Mouse (Mus musculus) frontal cortex, adult 2 months (tissue): ENCODE measurements around the gene Fam71a. TPM values are rescaled to one million over a fixed set of nuclear protein-coding genes. Genes with fewer than 3 reads are reported as not detected.

Experiments
- DNase-seq, 2 experiments: peaks; one replicate each; pipeline ENCODE4 v3.0.0; 2022; ENCODE audit warnings: low spot score in 1 of 2; ENCODE audit errors: extremely low spot score in 1 of 2
- polyA plus RNA-seq: library from polyadenylated mRNA; depleted of rRNA; stranded (reverse); fragments of >200 nt; gene quantifications from 2 replicates; pipeline ENCODE4 v1.2.3, GENCODE M21; 2012; rRNA removed

The Fam71a gene
- not detected in 2 replicates for polyA plus RNA-seq

DNA sequence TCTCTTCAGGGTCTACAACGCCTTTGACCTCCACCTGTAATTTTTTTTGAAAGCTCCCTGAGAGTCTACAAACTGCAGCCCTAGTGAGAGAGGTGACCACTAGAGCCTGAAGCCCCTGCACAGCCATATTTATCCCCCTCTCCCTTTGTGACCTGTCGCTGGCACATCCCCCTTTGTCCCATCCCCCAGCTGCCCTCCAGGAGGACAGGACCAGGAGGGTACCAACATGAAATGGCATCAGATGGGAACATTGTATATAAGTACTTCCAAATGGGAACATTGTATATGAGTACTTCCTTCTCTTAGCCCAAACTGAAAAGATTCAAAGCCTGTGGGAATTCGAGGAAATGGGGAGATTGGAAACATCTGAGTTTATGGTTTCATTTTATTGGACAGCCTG, at the start of gene Fam71a:
Gene Fam71a, minus strand, starts transcription at position 101 of the 400 bp plus-strand sequence.
- DNase-seq: no peak

DNA sequence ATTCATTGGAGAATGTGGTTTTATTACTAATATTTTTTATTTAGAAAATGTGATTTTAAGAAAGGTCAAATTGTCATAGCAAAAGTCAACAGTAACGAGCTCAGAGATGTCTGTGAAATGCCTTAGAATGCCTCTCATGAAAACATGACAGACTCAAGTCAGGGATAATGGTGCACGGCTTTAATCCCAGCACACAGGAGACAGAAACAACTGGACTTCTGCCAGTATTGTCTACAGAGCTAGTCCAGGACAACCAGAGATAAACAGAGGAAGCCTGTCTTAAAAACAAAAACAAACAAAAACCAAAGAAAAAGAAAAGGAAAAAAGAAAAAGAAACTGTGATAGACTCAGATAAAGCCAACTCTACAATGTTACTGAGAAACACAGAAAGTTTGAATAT, 46.5 kb upstream of the Fam71a start:
- DNase-seq: no peak

DNA sequence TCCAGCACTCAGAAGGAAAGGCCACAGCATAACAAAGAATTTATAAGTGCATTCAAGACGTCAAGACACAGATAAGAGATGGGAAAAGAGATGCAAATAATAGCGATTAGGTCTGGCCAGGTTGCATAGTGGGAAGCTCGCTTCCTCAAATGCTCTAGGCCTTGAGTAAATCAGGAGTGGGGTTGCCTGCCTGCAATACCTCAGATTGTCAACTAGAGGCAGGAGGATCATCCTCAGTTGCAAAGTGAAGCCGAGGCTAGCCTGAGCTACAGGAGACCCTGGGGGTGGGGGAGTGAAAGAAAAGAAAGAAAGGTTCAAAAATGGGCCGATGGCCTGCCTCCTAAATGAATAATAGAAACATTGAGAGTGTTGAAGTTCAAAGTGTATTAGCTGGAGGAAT, 41.2 kb upstream of the Fam71a start:
- DNase-seq: no peak

DNA sequence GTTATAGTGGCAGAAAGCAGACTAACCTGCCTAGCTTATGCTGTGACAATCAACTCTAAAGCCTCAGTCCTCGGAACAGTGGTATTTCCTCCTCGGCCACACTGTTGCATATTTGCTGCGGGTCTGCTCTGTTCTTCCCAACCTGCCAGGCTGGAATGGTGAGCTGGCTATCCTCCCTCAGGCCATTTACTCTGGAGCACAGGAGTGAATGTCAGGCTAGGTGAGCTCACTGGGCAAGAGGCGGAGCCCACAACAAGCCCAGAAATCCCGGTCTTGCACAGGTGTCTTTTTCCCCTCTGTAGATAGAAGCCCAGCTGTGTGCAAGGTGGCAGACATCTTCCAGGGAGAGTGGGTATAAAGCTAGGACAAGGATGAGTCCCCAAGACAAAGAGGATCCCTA, 40.3 kb upstream of the Fam71a start:
- no peak for DNase-seq

DNA sequence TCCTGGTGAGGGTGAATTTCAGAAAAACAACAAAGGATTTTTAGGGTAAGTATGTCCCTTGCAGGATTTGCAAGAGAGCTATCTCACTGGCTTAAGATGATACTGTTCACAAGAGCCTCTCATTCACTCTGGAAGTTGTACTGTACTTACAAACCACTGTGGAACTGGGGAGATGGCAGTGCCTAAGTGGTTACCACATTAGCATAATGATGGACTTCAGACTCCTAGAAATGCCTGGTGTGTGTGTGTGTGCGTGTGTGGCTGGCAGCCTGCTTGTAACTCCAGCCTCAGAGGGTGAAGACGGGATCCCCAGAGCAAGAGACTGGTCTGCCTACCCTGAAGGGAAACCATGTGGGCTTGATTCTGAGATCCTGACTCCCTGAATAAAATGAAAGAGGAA, 38.9 kb upstream of the Fam71a start:
- no peak for DNase-seq

DNA sequence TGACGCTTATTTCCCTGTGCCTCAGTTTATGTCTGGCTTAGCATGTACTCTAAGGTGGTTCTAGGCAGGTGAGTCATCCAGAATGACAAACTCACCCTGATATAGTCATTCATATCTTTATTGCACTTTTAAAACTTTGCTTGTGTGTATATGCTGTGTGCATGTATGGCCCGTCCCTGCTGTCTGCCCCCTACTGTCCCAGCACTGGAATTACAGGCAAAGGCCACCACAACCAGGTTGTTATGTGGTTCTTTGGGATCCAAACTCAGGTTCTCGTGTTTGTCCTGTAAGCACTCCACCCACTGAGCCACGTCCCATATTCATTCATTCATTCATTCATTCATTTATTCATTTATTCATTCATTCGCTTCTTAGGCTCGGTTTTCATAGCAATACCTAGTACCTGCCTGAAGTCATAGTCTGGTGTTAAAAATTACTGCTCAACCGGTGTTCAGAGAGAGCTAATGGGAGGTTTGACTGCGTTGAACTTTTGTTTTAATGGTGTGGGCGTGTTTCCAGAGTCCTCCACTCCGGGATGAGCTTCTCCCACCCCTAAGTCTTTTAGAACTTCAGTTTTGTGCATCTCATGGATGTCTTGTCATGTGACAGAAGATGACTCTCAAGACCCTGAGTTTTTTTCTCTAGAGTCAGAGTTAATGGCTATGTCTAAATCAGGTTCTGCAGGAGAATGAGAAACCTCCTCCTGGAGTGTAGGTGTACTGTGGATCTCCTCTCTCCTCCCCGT, 37.8 kb upstream of the Fam71a start:
- no peak for DNase-seq

DNA sequence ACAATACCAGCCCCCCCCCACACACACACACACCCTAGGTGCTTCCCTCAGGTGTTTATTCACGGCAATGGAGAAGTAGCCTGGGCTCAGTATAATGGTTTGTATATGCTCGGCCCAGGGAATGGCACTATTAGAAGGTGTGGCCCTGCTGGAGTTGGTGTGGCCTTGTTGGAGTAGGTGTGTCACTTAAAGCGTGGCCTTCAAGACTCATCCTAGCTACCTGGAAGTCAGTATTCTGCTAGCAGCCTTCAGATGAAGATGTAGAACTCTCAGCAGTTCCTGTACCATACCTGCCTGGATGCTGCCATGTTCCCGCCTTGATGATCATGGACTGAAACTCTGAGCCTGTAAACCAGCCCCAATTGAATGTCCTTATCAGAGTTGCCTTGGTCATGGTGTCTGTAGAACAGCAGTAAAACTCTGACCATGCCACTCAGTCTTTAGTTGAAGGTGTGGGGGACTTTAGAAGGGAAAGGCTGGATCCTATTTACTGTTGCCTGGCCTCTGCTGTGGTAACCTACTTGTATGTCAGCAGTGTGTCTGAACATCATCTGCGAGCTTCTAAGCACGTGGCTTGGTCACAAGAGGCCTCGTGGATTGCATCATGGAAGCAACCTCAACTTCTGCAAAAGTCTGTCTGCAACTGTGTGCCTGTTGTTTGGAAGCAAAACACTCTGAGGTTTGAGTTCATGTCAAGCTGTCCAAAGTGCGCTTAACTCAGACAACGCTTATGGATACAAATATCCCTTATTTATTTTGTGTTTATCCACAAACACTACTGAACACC, 36.4 kb upstream of the Fam71a start:
- DNase-seq: no peak

DNA sequence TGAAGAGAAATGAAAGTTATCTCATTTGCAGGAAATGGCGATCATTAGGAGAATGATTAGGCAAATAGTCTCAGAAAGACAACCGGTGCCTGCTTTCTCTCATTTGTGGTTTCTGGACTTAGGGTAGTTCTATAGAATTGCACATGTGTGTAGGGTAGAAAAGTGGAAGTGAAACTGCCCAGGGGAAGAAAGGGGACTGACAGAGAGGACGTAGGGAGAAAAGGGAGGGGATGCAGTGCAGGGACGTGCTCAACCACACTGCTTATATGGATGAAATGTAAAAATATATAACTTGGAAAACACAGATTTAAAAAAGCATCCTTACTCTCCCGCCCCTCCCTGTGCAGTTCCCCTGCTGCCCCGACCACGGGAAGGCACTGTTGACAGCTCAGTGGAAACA, 33.3 kb upstream of the Fam71a start:
- DNase-seq: no peak

DNA sequence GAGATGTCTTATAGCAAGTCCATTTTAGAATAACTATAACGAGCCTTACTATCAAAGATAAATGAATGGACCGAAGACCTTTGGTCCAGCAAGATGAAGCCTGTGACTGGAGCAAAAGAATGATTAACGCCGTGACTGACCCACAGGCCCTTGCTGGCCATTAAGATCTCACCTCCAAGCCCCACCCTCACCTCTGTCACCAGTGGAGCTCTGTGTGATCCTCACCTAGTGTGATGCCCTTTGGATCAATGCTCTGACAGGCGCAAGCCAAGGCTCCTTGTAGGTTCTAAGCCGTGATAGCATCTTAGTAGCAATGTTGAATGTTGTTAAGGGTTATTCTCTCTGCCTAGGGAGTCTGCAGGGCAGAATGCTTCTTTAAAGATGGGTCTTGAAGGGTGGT, 31.4 kb upstream of the Fam71a start:
- no peak for DNase-seq

DNA sequence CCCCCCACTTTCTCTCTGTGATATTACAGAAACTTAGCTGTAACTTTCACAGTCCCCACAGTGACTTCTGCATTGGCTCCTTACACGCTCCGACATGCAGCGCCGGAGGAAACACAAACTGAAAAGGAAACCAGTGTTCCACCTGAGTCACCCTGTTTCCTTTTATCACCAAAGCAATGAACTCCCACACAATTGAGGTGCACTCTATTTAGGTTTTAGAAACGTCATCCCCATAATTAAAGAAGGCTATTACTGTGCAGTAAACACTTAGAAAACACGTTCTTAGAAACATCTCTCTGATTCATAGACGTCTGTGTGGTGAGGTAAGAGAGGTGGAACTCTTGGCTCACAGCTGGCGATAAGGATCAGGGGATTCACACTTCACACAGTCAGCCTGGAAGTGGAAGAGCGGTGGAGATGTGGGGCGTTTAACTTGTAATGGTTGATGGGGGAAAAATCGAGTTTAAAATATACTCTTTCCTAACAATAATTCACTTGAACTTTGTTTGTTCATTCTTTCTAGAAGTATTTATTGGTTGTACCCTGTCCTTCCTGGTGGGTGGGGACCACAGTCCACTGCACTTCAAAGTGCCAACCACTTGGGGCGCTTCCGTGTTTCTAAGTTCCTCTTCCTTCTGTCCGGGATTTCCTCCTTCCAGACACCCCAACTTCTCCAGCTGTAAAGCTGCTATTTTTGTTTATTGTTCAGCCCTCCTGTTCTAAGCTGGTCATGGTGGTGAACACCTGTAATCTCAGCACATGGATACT, 29.2 kb upstream of the Fam71a start:
- no peak for DNase-seq

DNA sequence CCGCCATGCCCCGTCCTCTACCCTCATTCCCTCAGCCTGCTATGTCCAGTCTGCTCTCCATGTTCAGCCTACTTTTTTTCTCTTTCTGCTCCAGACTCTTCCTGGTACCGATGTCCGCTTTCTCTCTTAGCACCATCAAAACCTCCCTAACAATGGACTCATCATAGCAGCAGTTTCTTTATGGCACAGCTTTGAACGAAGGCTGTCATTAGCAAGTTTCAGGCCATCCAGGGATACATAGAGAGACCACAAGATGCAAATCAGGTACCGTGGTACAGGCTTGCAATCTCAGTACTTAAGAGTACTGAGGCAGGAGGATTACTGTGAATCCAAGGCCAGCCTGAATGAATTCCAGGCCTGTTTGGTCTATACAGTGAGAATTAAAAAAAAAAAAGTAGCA, 28.1 kb upstream of the Fam71a start:
- no peak for DNase-seq

DNA sequence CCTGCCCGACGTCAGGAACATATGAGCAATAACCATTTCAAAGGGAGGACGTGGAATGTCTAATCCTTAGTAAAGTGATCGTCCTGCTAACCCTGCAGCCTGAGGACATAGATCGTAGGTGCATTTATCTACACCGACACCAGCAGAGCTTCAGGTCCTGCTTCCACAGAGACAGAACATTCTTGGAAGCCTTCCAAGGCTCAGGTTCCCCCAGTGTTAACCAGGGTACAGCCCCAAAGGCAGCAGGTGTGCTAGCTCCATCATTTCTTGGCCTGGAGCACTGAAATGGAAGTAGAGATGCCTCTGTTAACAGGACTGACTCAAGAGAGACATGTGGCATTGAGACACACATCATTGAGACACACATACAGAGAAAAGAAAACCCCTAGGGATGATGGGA, 27.6 kb upstream of the Fam71a start:
- DNase-seq: no peak

DNA sequence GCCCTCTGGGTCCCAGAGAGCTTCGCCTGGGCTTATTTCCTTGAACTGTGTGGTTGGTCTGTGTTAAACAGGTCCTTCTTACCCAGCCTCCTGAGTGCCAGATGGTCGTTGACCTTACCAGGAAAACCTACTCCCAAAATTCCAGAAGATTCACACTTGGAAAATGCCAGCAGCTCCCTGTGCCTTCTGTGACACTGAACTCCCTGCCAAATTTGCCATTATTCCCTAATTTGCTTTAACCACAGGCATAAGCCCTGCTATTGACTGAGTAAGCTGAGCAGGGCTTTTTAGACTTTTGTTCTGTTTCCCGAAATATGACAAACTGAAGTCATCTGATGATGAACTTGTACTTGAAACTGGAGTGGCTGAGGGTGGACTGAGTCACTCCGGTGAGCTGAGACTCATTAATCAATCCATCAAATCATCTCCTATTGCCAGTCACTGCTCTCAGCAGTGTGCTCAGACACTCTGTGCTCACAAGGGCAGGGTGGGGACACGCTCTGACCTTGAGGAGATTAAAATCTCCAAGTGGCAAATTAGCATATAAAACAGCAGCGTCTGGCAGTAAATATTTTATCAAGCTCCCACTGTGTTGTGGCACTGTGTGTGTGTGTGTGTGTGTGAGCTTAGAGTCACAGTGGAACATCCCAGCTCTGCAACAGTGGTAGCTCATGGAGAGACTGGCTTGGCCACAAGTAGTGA, 25.2 kb upstream of the Fam71a start:
- DNase-seq: no peak

DNA sequence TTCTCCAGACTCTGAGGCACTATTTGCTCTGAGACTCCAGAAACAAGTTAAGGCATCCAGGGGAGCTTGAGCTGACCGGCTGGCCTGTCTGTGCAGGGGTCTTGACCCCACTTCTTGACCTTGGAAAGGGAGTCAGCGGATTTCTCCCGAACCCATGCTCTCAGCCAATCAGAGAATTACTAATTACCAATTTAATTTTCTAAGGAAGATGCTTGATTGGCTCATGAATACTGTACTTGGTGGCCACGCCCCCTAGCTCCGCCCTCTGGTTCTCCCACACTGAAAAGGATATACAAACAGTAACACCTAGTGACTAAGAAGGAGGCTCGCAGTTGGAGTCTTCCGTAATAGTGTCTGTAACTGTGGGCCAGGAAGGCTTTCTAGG, 21.8 kb upstream of the Fam71a start:
- DNase-seq: no peak

DNA sequence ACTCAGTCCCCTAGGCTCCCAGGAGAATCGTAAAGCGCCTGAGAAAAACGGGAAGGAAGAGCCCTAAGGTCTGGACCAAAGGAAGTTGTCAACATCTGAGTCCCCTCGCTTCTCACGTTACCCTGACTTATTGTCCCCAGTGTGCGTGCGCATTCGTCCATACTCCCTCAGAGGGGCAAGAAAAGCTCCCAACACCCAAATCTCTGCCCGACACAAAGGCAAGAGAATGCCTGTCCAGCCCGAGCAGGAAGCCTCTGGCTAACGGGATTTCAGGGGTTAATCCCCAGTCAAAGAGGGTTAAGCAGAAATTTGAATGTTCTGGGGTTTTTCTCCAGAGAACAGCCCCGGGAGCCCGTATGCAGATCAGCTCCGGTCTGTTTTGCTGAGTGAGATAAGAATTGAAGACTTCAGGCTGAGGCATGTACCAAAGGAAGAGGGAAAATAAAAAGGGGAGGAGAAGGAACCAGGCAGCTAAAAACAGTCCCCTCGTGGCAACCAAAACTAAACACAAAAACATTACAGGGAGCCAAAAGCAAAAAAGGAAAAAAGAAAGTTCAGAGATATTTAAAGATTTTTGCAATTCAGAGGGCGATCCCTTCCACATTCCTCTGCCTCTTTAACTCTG, 21.3 kb upstream of the Fam71a start:
- no peak for DNase-seq

DNA sequence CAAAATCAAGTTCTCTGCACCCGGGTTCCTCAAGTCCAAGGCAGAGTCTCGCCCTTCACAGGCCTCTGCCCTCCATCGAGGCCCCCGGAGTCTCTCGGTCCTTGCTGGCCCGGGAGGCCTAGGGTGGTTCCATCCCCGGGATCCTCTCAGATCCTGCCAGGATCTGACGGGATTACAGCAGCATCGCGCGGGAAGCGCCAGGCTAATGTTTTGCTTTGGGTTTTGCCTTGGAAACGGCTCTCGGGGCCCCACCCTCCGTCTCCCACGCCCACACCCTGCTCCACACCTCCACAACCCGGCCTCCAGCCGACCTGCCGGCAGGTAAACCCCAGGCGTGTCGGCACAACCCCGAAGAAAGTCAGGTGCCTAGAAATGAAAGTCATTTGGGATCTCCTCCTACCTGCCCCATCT, 20.2 kb upstream of the Fam71a start:
- no peak for DNase-seq

DNA sequence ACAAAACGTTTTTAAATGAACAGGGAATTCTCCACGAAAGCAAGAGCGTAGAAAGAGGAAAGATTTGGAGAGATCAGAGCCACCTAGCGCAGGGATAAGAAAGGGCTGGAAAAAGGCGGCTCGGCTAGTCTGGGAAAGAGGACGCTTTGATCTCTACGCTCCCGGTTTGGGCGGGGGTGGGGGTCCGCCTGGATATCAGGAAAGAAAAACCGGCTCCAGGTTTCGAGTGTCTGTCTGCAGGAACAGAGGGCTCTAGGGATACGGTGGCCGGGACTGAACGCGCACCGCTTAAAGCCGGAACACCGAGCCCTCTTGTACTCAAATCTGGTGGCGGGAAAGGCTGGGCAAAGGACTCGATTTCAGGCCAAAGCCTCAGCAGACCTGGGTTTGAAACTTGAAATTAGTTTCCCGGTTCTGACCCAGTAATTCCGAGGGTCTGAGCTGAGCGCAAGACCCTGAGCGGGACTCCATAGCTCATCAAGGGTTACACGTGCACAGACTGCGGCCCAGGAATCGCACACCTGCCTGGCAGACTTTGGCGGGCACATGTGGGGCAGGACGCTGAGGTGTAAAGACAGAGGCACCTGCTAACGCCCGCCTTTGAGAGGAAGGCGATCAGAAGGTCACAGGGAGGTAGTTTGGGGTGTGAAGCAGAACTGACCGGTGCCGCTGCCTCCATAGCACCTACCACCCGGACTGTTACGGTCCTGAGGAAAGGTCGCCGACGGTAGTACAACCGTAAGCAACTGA, 19.6 kb upstream of the Fam71a start:
- peak in 1 of 2 experiments; percentile 27 for DNase-seq

DNA sequence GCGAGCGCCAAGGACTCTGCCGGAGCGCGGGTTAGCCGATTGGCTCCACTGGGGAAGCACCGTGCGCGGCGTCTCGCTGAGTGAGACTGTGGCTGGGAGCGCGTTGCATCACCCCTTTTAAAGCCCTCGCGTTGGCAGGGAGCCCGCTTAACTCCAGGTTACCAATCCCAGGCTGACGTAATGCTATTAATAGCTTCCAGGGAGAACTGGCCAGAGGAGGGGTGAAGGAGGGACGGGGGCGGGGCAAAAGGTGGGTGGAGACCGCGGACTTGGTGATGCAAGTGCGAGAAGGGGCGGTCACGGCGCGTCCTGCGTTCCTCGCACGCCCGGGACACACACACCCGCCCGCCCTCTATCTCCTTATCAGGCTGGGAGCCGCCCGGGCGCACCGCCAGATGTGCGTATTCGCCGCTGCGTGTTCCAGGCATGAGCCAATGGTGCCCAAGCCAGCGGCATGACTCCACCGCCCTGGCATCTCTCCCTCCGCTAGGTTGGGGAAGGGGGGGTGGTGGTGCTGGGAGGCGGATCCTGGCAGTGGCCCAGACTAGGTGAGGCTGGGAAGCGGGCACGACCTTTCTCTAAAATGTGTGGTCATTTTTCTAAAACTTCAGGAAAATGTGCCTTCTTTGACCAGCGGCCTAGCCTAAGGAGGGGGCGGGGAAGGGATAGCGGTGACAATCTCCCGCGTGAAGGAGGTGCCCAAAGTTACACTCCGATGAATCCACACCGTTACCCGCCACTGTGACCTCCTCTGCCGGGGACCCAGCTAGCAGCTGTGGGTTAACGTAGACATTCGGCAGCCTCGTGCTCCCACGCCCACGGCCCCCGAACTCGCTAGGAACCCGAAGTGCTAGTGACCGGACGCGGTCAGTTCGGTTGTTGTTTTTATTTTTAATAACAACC, 18.8 kb upstream of the Fam71a start:
- DNase-seq: peak; percentile 74 to 83
